Comparison of ENCODE assay signal across 1 mouse cellular context in the genomic region with DNA sequence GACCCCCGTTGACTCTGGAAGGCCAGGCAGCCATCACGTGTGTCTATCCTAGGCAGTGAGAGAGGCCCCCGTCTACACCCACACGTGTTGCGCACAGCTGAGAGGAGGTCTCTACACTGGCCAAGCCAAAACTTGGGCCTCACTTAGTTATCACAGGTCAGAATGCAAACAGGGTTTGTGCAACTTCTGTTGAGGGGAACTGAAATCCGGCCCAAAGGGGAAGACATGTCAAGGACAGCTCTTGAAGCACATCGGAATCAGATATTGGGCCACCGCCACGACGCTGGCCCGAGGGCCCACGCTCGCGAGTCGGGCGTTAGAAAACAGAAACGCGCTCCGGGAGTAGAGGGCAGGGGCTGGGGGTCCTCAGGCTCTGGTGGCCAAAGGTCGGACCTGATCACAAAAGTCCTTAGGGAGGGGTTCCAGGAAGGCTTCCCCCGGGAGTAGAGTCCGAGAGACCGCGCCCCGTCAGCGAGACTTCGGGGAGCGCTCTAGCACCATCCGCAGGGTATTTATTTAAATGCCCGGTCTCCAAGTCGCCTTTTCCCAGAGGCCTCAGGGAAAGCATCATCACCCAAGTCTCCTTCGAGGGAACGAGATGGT.
TF ChIP-seq lines count a peak whose summit lies in the region.

No protein-coding gene starts in this region.

TF ChIP-seq in CH12.LX, 34 proteins besides CTCF, POLR2A, EP300 and RAD21 (continued from another document):
- no peak for TF ChIP-seq RCOR1 (conservative IDR thresholded peaks at IDR 0.05; ENCODE audit: low read depth, low read length)
- TF ChIP-seq E2F4 (IDR thresholded peaks at IDR 0.05; ENCODE audit: insufficient replicate concordance, low read depth, low read length), result no peak
- TF ChIP-seq ETS1 (conservative IDR thresholded peaks at IDR 0.05; ENCODE audit: low read depth, low read length), result no peak
- TF ChIP-seq NELFE (IDR thresholded peaks at IDR 0.05; ENCODE audit: low read depth, low read length), result no peak
- TF ChIP-seq BHLHE40 (IDR thresholded peaks at IDR 0.05; ENCODE audit: low read depth, low read length), result peak; percentile 77
- TF ChIP-seq MAX (IDR thresholded peaks at IDR 0.05; ENCODE audit: low read length), result no peak; the same call in 1 of the 2 replicates
- TF ChIP-seq NRF1 (IDR thresholded peaks at IDR 0.05; ENCODE audit: low read depth, low read length), result no peak
